Mouse (Mus musculus) cortical plate, adult 2 months (tissue): ENCODE measurements at regions not wholly inside any gene's neighbourhood (a gene's known extent, or its start where the extent isn't known, plus 50 kb on each side); places are given as distances from the start of the nearest gene placed in this dataset.

Experiments
- CTCF ChIP-seq: fragments of 200-500 bp; IDR thresholded peaks from 2 replicates; pipeline ENCODE4 v1.5.1; 2011; ENCODE audit warnings: mild to moderate bottlenecking, control low read depth, low read length; ENCODE audit not compliant: insufficient read depth; ENCODE audit errors: extremely low read depth
- POLR2A ChIP-seq: fragments of 200-500 bp; IDR thresholded peaks from 2 replicates; pipeline ENCODE4 v1.6.1; 2011; ENCODE audit warnings: mild to moderate bottlenecking, low read length, control low read depth; ENCODE audit not compliant: insufficient read depth; ENCODE audit errors: extremely low read depth

GRCm38 (mm10) chr2:115101501-115101900 lies 446.7 kb upstream of the Dph6 start:
- TF ChIP-seq CTCF (no peak), POLR2A (no peak)
